Mouse (Mus musculus) monocyte, adult 2 months (primary cell): ENCODE data around the gene Olfr1269.

Experiments used
- DNase-seq, 2 experiments: peaks; one replicate each; pipeline ENCODE4 v3.0.0; 2022; ENCODE audit warnings: low spot score in 2 of 2, low read depth in 1 of 2

Olfr1269 gene

GRCm38 (mm10) chr2:90121312-90121711 is at the start of gene Olfr1269:
TSS of gene Olfr1269 (minus strand) at chr2:90121412.
- DNase-seq = no peak

- no peak for DNase-seq
Observed at GRCm38 (mm10) chr2:90153916-90154315, 32.7 kb upstream of the Olfr1269 start.

GRCm38 (mm10) chr2:90152991-90153390 is 31.8 kb upstream of the Olfr1269 start, which contains the start of gene Olfr1270:
TSS of gene Olfr1270 (minus strand) at chr2:90153091.
- DNase-seq = no peak

- no peak for DNase-seq
Observed at GRCm38 (mm10) chr2:90142196-90142595, 21.0 kb upstream of the Olfr1269 start, which contains the start of gene Olfr32. TSS of gene Olfr32 (minus strand) at chr2:90142296.

GRCm38 (mm10) chr2:90070065-90070464 is 51.1 kb downstream of the Olfr1269 start:
- no peak for DNase-seq
